Mouse (Mus musculus): ENCODE measurements around the gene Gm2916.
"Not testable (repeated sequence)": the region's sequence is repeated elsewhere in the genome, so short reads cannot be mapped to it uniquely, and the experiment has no call there.

The Gm2916 gene

GRCm38 (mm10) chr14:3883872-3884271, at the start of gene Gm2916:
Gene Gm2916 (plus strand): TSS chr14:3884172.
- DNase-seq (ENCODE audit: low spot score in 2 of 2) = not testable (repeated sequence)

- not testable (repeated sequence) for DNase-seq (ENCODE audit: low spot score in 2 of 2)
Measured at GRCm38 (mm10) chr14:3845945-3846344, 38.0 kb upstream of the Gm2916 start, which contains the start of gene Gm3033. Gene Gm3033 (plus strand): TSS chr14:3846245.

GRCm38 (mm10) chr14:3931456-3931855, 47.5 kb downstream of the Gm2916 start, which contains the start of gene Gm3029:
Gene Gm3029 (plus strand): TSS chr14:3931756.
- DNase-seq (ENCODE audit: low spot score in 2 of 2) = not testable (repeated sequence)

- DNase-seq (ENCODE audit: low spot score in 2 of 2) = not testable (repeated sequence)
Measured at GRCm38 (mm10) chr14:3963247-3963646, 79.3 kb downstream of the Gm2916 start, which contains the start of gene Gm3095. Gene Gm3095 (plus strand): TSS chr14:3963547.

Data from right cerebral cortex, postnatal 36 days (tissue).